Mouse (Mus musculus) Patski (cell line): ENCODE measurements at regions not wholly inside any gene's neighbourhood (a gene's known extent, or its start where the extent isn't known, plus 50 kb on each side); places are given as distances from the start of the nearest gene placed in this dataset.
A peak's percentile ranks its signal among the peaks of the same experiment; 100 is the strongest.

Experiments used
- ATAC-seq: fragments of 100-300 bp; one replicate; pipeline ENCODE4 v1.8.0; 2021
- CTCF ChIA-PET: fragments of 350-600 bp; sonication (Branson Sonifier 250); formaldehyde crosslinking; loops from one replicate; lab custom pipeline; 2022; ENCODE audit warnings: inconsistent platforms; lab: Charles Lee
- POLR2A ChIA-PET: fragments of 350-600 bp; sonication (Branson Sonifier 250); formaldehyde crosslinking; loops from one replicate; lab custom pipeline; 2022; ENCODE audit warnings: antibody characterized with exemption, inconsistent platforms; lab: Charles Lee
- DNase-seq: peaks from one replicate; pipeline ENCODE4 v3.0.0-alpha.2; 2011; ENCODE audit warnings: low read depth, low spot score
- H3K27me3 ChIP-seq: fragments of 371-371 bp; one replicate; pipeline ENCODE4 v1.5.1; 2021
- CTCF ChIP-seq: fragments of 100-300 bp; IDR thresholded peaks from one replicate; pipeline ENCODE4 v1.5.1; 2021
- in situ Hi-C: fragments of 300-500 bp; cut with MboI; formaldehyde crosslinking; loops from 3 replicates; pipeline ENCODE4 v1.11.1; 2018; ENCODE audit warnings: low pct_unique_long_range_greater_than_20kb, mixed read lengths

GRCm38 (mm10) chr6:67111581-67111980 is 74.3 kb upstream of the Gadd45a start:
- CTCF ChIA-PET: interaction anchor here (1.1 kb wide), 1 partner anchor 13 kb away, joined by 3 read pairs; no protein-coding TSS in a partner anchor
- ATAC-seq: no peak
- in situ Hi-C loops: no loop called here
- DNase-seq: no peak
- TF ChIP-seq CTCF: no peak
- POLR2A ChIA-PET: no interaction called here
- H3K27me3 ChIP-seq: no peaks in the 10 kb centered on the region

DNA sequence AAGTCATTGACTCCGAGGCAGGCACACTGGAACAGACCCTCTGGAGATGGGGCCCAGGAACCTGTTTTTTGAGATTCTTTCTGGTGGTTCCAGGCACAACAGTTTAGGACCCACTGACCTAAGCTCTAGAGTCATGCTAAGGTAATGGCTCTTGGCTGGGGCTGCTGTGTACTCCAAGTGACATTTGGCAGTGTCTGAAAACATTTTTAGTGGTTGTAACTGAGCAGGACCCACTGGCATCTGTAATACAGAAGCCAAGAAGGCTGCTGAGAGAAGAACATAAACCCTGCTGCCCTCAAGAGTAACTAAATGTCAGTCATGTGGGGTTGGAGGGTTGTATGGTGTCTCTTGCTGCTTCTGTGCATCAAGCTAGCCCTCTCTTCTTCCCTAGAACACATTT is 73.1 kb upstream of the Gadd45a start:
- no peaks in the 10 kb centered on the region for H3K27me3 ChIP-seq
- CTCF ChIA-PET: interaction anchor here (0.9 kb wide), 1 partner anchor 11 kb away, joined by 3 read pairs; no protein-coding TSS in a partner anchor
- ATAC-seq (no peak), DNase-seq (no peak)
- POLR2A ChIA-PET: no interaction called here
- TF ChIP-seq CTCF: no peak
- in situ Hi-C loops: no loop called here

DNA sequence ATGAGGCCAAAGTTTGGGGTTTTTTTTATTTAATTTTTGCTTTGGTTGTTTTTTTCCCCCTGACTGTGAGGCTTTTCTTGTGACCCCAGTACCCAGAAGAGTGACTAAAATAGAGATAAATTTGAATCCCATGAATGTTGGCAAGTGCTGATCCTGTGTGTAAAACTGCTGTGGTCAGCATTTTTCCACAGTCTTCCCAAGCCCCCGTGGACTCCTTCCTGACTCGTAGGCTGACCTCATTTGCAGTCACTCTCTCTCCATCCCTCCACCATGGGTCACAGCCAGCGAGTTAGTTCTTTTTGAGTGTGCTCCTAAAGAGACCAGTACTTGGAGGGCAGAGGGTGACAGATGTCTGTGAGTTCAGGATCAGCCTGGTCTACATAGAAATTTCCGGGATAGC is 72.5 kb upstream of the Gadd45a start:
- ATAC-seq (no peak), DNase-seq (no peak)
- ChIA-PET POLR2A (no interaction called here), CTCF (interaction anchor here (0.9 kb wide), 1 partner anchor 12 kb away, joined by 3 read pairs; no protein-coding TSS in a partner anchor)
- H3K27me3 ChIP-seq: no peaks in the 10 kb centered on the region
- in situ Hi-C loops: no loop called here
- TF ChIP-seq CTCF: no peak

GRCm38 (mm10) chr6:67107517-67107916 is 70.3 kb upstream of the Gadd45a start:
- DNase-seq: no peak
- POLR2A ChIA-PET: no interaction called here
- no peak for ATAC-seq
- TF ChIP-seq CTCF: no peak
- CTCF ChIA-PET: interaction anchor here (1.4 to 1.5 kb wide), 2 partner anchors 9 to 38 kb away, joined by 3 to 5 read pairs; no protein-coding TSS in a partner anchor
- in situ Hi-C loops: no loop called here
- H3K27me3 ChIP-seq: no peaks in the 10 kb centered on the region

GRCm38 (mm10) chr6:67106493-67106892 is 69.2 kb upstream of the Gadd45a start:
- H3K27me3 ChIP-seq: no peaks in the 10 kb centered on the region
- ChIA-PET POLR2A (no interaction called here), CTCF (interaction anchor here (1.3 kb wide), 1 partner anchor 74 kb away, joined by 3 read pairs; no protein-coding TSS in a partner anchor)
- no peak for TF ChIP-seq CTCF
- ATAC-seq (no peak), DNase-seq (peak; percentile 83)
- in situ Hi-C loops: no loop called here

DNA sequence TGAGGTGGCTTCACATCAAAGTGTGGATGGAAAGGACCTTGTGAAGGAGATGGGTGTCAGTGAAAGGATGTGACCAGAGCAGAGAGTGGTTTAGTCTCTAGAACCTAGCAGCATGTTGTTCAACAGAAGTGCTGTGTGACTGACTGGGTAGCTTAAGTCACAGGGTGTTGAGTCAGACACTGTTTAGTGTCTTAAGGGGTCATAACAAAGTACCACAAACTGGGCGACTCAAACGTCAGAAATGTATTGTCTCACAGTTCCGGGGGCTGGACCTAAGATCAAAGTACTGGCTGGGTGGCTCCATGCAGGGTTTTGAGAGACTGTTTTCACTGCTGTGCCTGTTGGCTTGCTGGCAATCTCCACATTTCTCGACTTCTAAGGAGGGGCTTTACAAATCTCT is 68.1 kb upstream of the Gadd45a start:
- ATAC-seq: no peak
- TF ChIP-seq CTCF: no peak
- ChIA-PET CTCF (interaction anchor here (1.3 kb wide), 1 partner anchor 72 kb away, joined by 3 read pairs; no protein-coding TSS in a partner anchor), POLR2A (interaction anchor here (1.6 kb wide), 1 partner anchor 69 kb away, joined by 10 read pairs; the partner anchor contains the start of gene Gadd45a)
- no peaks in the 10 kb centered on the region for H3K27me3 ChIP-seq
- in situ Hi-C loops: no loop called here
- no peak for DNase-seq

DNA sequence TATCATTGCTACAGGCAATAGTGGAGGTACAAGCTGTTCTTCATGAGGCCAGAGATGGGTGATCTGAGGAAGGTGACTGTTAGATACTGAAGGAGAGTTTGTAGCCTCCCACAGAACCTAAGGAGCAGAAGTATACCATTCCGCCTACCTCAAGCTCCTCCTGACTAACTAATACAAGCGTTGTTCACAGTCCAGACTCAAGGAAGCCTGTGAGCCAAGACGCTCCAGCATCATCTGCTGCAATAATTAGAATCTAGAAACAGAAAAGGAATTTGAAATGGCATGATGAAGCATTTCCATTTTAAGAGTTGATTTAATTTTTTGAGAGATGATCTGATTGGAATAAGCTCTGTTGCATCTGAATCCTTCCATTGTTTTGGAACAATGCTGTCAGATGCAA is 66.9 kb upstream of the Gadd45a start:
- ATAC-seq: no peak
- in situ Hi-C loops: loop anchor here (5.0 kb wide), 1 partner anchor 62 kb away; no protein-coding TSS in a partner anchor
- no peaks in the 10 kb centered on the region for H3K27me3 ChIP-seq
- DNase-seq: no peak
- CTCF ChIA-PET: interaction anchor here (1.1 to 1.6 kb wide), 2 partner anchors 25 to 38 kb away, joined by 3 to 4 read pairs; no protein-coding TSS in a partner anchor
- TF ChIP-seq CTCF: no peak
- POLR2A ChIA-PET: interaction anchor here (1.2 to 1.6 kb wide), 2 partner anchors 68 to 175 kb away, joined by 3 to 10 read pairs; partner anchors contain the start of gene Gadd45a

DNA sequence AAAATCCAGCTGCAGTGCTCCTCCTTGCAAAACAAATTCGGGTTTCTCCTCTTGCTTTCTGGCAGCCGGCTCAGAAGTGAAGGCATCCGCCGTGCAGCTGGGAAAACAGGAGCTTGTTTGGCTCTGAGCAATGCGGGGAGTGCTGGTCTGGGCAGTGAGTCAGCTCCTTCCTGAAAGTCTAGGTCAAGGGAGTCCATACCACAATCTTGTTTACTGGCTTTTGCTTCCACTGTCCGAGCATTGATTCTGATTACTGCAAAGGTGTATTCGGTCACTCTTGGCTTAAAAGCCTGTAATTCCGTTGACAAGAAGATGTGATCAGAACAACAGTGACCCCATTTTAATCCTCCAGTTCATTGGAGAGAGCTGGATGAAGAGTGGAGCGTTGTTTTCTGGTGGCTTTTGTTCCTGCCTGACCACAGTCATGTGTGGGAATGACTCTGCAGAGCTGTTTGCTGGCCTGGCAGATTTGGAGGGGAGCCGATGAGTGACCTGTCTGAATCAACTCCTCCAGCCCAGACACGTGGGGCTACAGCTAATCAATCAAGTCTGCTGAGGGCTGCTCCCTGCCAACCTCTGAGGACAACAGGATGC is 65.4 kb upstream of the Gadd45a start:
- H3K27me3 ChIP-seq: no peaks in the 10 kb centered on the region
- ATAC-seq (peak; percentile 94), DNase-seq (peak; percentile 90)
- in situ Hi-C loops: loop anchor here (5.0 kb wide), 1 partner anchor 60 kb away; no protein-coding TSS in a partner anchor
- ChIA-PET CTCF (interaction anchor here (0.7 to 1.5 kb wide), 7 partner anchors 20 to 139 kb away, joined by 3 to 5 read pairs (median 3); partner anchors contain the start of gene Gadd45a), POLR2A (interaction anchor here (0.9 to 1.0 kb wide), 2 partner anchors 36 to 67 kb away, joined by 3 to 8 read pairs; no protein-coding TSS in a partner anchor)
- no peak for TF ChIP-seq CTCF

DNA sequence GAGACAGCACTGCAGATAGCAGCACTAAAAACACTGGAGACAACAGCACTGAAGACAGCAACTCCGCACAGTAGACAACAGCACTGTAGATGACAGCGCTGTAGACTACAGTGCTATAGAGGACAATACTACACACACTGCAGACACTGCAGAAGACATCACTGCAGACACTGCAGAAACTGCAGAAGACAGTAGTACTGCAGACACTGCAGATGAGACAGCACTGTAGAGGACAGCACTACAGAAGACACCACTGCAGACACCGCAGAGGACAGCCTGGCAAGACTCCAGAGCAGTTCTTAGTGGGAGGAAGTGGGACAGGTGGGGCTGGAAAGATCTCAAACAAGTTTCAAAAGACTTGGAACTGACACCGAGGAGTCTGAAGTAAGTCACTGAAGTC is 64.8 kb upstream of the Gadd45a start:
- ChIA-PET POLR2A (interaction anchor here (0.9 to 1.0 kb wide), 2 partner anchors 36 to 66 kb away, joined by 3 to 8 read pairs; no protein-coding TSS in a partner anchor), CTCF (interaction anchor here (0.7 to 1.5 kb wide), 7 partner anchors 20 to 136 kb away, joined by 3 to 5 read pairs (median 3); partner anchors contain the start of gene Gadd45a)
- peak; percentile 23 for ATAC-seq
- no peaks in the 10 kb centered on the region for H3K27me3 ChIP-seq
- DNase-seq: no peak
- in situ Hi-C loops: loop anchor here (5.0 kb wide), 1 partner anchor 60 kb away; no protein-coding TSS in a partner anchor
- no peak for TF ChIP-seq CTCF

GRCm38 (mm10) chr6:67094426-67094825 is 57.2 kb upstream of the Gadd45a start:
- CTCF ChIA-PET: interaction anchor here (1.6 kb wide), 1 partner anchor 25 kb away, joined by 3 read pairs; no protein-coding TSS in a partner anchor
- DNase-seq (no peak), ATAC-seq (no peak)
- no peak for TF ChIP-seq CTCF
- no peaks in the 10 kb centered on the region for H3K27me3 ChIP-seq
- POLR2A ChIA-PET: no interaction called here
- in situ Hi-C loops: no loop called here

DNA sequence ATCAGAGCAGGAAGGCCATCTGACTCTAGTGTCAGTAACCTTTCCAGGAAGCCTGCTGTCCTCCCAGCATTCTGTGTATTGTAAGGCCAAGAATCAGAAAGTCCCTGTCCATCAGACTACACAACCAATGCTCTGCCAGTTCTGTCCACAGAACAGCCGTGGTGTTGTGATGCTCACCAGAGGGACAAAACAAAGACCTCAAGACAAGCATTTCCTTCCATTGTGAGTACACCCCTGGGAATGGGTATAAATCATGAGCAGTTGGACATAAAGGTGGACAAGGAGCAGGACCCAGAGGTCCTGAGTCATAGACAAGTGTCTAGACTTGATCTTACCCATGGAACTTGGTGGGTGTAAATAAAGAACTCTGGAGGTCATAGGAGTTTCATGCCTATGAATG is 55.9 kb upstream of the Gadd45a start:
- CTCF ChIA-PET: interaction anchor here (1.3 kb wide), 1 partner anchor 11 kb away, joined by 3 read pairs; no protein-coding TSS in a partner anchor
- POLR2A ChIA-PET: no interaction called here
- no peak for TF ChIP-seq CTCF
- DNase-seq: no peak
- H3K27me3 ChIP-seq: no peaks in the 10 kb centered on the region
- in situ Hi-C loops: no loop called here
- ATAC-seq: no peak
